Mouse (Mus musculus): Measurements from ENCODE around the gene Myoz1. TPM values are rescaled to one million over a fixed set of nuclear protein-coding genes. Genes with fewer than 3 reads are reported as not detected.

Myoz1 gene
- polyA plus RNA-seq, 1 experiment from 2014 or later = not detected

GRCm38 (mm10) chr14:20621903-20622302, 34.4 kb downstream of the Myoz1 start:
- H3K9me3 ChIP-seq (replicated peaks; ENCODE audit: control insufficient read depth, low read length) = no peaks in the 10 kb centered on the region
- H3K4me1 ChIP-seq (ENCODE audit: control insufficient read depth, insufficient read depth, low read length) = 0 out of 2 replicates have a peak, but pooled peaks cover 5% of the 10 kb centered on the region
- H3K27me3 ChIP-seq (replicated peaks; ENCODE audit: control insufficient read depth, insufficient read depth, low read length) = no peaks in the 10 kb centered on the region
- no peak overlapping the region for H3K9ac ChIP-seq (ENCODE audit: low read length)
- WGBS = 82% methylated on average over 2 of the region's 2 CpGs
- ATAC-seq (no peak), DNase-seq (ENCODE audit: low spot score) (peak; percentile 13)
- no peak overlapping the region for H3K4me3 ChIP-seq (ENCODE audit: low read depth, low read length)
- no peak overlapping the region for H3K27ac ChIP-seq (ENCODE audit: low read depth, low read length)
- no peaks in the 10 kb centered on the region for H3K36me3 ChIP-seq (ENCODE audit: control insufficient read depth, insufficient read depth, low read length)
- no peak overlapping the region for H3K4me2 ChIP-seq (ENCODE audit: low read length)

- ATAC-seq (no peak), DNase-seq (ENCODE audit: low spot score) (peak; percentile 76)
- no peak overlapping the region for H3K27ac ChIP-seq (ENCODE audit: low read depth, low read length)
Observed at GRCm38 (mm10) chr14:20619131-20619530, 37.2 kb downstream of the Myoz1 start.

GRCm38 (mm10) chr14:20618211-20618610, 38.1 kb downstream of the Myoz1 start:
- 83% methylated on average over 5 of the region's 5 CpGs for WGBS
- no peaks in the 10 kb centered on the region for H3K36me3 ChIP-seq (ENCODE audit: control insufficient read depth, insufficient read depth, low read length)
- H3K27me3 ChIP-seq (replicated peaks; ENCODE audit: control insufficient read depth, insufficient read depth, low read length) = no peaks in the 10 kb centered on the region
- ATAC-seq (no peak), DNase-seq (ENCODE audit: low spot score) (no peak)
- H3K9me3 ChIP-seq (replicated peaks; ENCODE audit: control insufficient read depth, low read length) = no peaks in the 10 kb centered on the region
- H3K4me2 ChIP-seq (ENCODE audit: low read length) = no peak overlapping the region
- H3K27ac ChIP-seq (ENCODE audit: low read depth, low read length) = no peak overlapping the region
- H3K4me3 ChIP-seq (ENCODE audit: low read depth, low read length) = no peak overlapping the region
- 0 out of 2 replicates have a peak, but pooled peaks cover 5% of the 10 kb centered on the region for H3K4me1 ChIP-seq (ENCODE audit: control insufficient read depth, insufficient read depth, low read length)
- no peak overlapping the region for H3K9ac ChIP-seq (ENCODE audit: low read length)

More at GRCm38 (mm10) chr14:20619131-20619530, 37.2 kb downstream of the Myoz1 start:
- no peak overlapping the region for H3K4me3 ChIP-seq (ENCODE audit: low read depth, low read length)
- no peaks in the 10 kb centered on the region for H3K27me3 ChIP-seq (replicated peaks; ENCODE audit: control insufficient read depth, insufficient read depth, low read length)
- H3K9ac ChIP-seq (ENCODE audit: low read length) = no peak overlapping the region
- no peak overlapping the region for H3K4me2 ChIP-seq (ENCODE audit: low read length)
- H3K4me1 ChIP-seq (ENCODE audit: control insufficient read depth, insufficient read depth, low read length) = 0 out of 2 replicates have a peak, but pooled peaks cover 5% of the 10 kb centered on the region
- no peaks in the 10 kb centered on the region for H3K36me3 ChIP-seq (ENCODE audit: control insufficient read depth, insufficient read depth, low read length)
- no peaks in the 10 kb centered on the region for H3K9me3 ChIP-seq (replicated peaks; ENCODE audit: control insufficient read depth, low read length)

- H3K4me1 ChIP-seq (ENCODE audit: control insufficient read depth, insufficient read depth, low read length) = 0 out of 2 replicates have a peak, but pooled peaks cover 5% of the 10 kb centered on the region
- DNase-seq (ENCODE audit: low spot score) (peak; percentile 48), ATAC-seq (no peak)
- no peaks in the 10 kb centered on the region for H3K36me3 ChIP-seq (ENCODE audit: control insufficient read depth, insufficient read depth, low read length)
- no peaks in the 10 kb centered on the region for H3K27me3 ChIP-seq (replicated peaks; ENCODE audit: control insufficient read depth, insufficient read depth, low read length)
- no peaks in the 10 kb centered on the region for H3K9me3 ChIP-seq (replicated peaks; ENCODE audit: control insufficient read depth, low read length)
- no peak overlapping the region for H3K27ac ChIP-seq (ENCODE audit: low read depth, low read length)
- H3K4me2 ChIP-seq (ENCODE audit: low read length) = no peak overlapping the region
- 28% methylated on average over 2 of the region's 2 CpGs for WGBS
- no peak overlapping the region for H3K4me3 ChIP-seq (ENCODE audit: low read depth, low read length)
- H3K9ac ChIP-seq (ENCODE audit: low read length) = no peak overlapping the region
Observed at GRCm38 (mm10) chr14:20616421-20616820, 39.9 kb downstream of the Myoz1 start.

- Histone ChIP-seq H3K27me3 (replicated peaks; ENCODE audit: control insufficient read depth, insufficient read depth, low read length) (no peaks in the 10 kb centered on the region), H3K9ac (ENCODE audit: low read length) (no peak overlapping the region), H3K4me2 (ENCODE audit: low read length) (no peak overlapping the region), H3K36me3 (ENCODE audit: control insufficient read depth, insufficient read depth, low read length) (no peaks in the 10 kb centered on the region), H3K27ac (ENCODE audit: low read depth, low read length) (no peak overlapping the region), H3K9me3 (replicated peaks; ENCODE audit: control insufficient read depth, low read length) (no peaks in the 10 kb centered on the region), H3K4me1 (ENCODE audit: control insufficient read depth, insufficient read depth, low read length) (0 out of 2 replicates have a peak, but pooled peaks cover 5% of the 10 kb centered on the region), H3K4me3 (ENCODE audit: low read depth, low read length) (no peak overlapping the region)
- DNase-seq (ENCODE audit: low spot score) = no peak
- no peak for ATAC-seq
- 99% methylated on average over 2 of the region's 2 CpGs for WGBS
Observed at GRCm38 (mm10) chr14:20615075-20615474, 41.3 kb downstream of the Myoz1 start.

GRCm38 (mm10) chr14:20612820-20613219, 43.5 kb downstream of the Myoz1 start:
- no peak for ATAC-seq
- H3K36me3 ChIP-seq (ENCODE audit: control insufficient read depth, insufficient read depth, low read length) = no peaks in the 10 kb centered on the region
- H3K4me2 ChIP-seq (ENCODE audit: low read length) = no peak overlapping the region
- no peaks in the 10 kb centered on the region for H3K27me3 ChIP-seq (replicated peaks; ENCODE audit: control insufficient read depth, insufficient read depth, low read length)
- H3K4me1 ChIP-seq (ENCODE audit: control insufficient read depth, insufficient read depth, low read length) = no peaks in the 10 kb centered on the region
- H3K27ac ChIP-seq (ENCODE audit: low read depth, low read length) = no peak overlapping the region
- no peak overlapping the region for H3K4me3 ChIP-seq (ENCODE audit: low read depth, low read length)
- WGBS = 93% methylated on average over 1 of the region's 1 CpGs
- H3K9ac ChIP-seq (ENCODE audit: low read length) = no peak overlapping the region
- DNase-seq (ENCODE audit: low spot score) = no peak
- no peaks in the 10 kb centered on the region for H3K9me3 ChIP-seq (replicated peaks; ENCODE audit: control insufficient read depth, low read length)

GRCm38 (mm10) chr14:20610146-20610545, 46.2 kb downstream of the Myoz1 start:
- WGBS = 92% methylated on average over 4 of the region's 4 CpGs

GRCm38 (mm10) chr14:20609519-20609918, 46.8 kb downstream of the Myoz1 start:
- 96% methylated on average over 3 of the region's 3 CpGs for WGBS

More at GRCm38 (mm10) chr14:20610146-20610545, 46.2 kb downstream of the Myoz1 start:
- no peak overlapping the region for H3K9ac ChIP-seq (ENCODE audit: low read length)
- H3K4me2 ChIP-seq (ENCODE audit: low read length) = no peak overlapping the region
- H3K4me3 ChIP-seq (ENCODE audit: low read depth, low read length) = no peak overlapping the region
- H3K27ac ChIP-seq (ENCODE audit: low read depth, low read length) = no peak overlapping the region
- H3K27me3 ChIP-seq (replicated peaks; ENCODE audit: control insufficient read depth, insufficient read depth, low read length) = no peaks in the 10 kb centered on the region
- DNase-seq (ENCODE audit: low spot score) (no peak), ATAC-seq (no peak)
- H3K36me3 ChIP-seq (ENCODE audit: control insufficient read depth, insufficient read depth, low read length) = peaks cover 11% of the 10 kb centered on the region
- no peaks in the 10 kb centered on the region for H3K9me3 ChIP-seq (replicated peaks; ENCODE audit: control insufficient read depth, low read length)
- no peaks in the 10 kb centered on the region for H3K4me1 ChIP-seq (ENCODE audit: control insufficient read depth, insufficient read depth, low read length)

GRCm38 (mm10) chr14:20607396-20608126, 48.8 kb downstream of the Myoz1 start:
- Histone ChIP-seq H3K9me3 (replicated peaks; ENCODE audit: control insufficient read depth, low read length) (no peaks in the 10 kb centered on the region), H3K4me3 (ENCODE audit: low read depth, low read length) (no peak overlapping the region), H3K4me1 (ENCODE audit: control insufficient read depth, insufficient read depth, low read length) (no peaks in the 10 kb centered on the region), H3K27me3 (replicated peaks; ENCODE audit: control insufficient read depth, insufficient read depth, low read length) (no peaks in the 10 kb centered on the region), H3K27ac (ENCODE audit: low read depth, low read length) (no peak overlapping the region), H3K4me2 (ENCODE audit: low read length) (no peak overlapping the region), H3K9ac (ENCODE audit: low read length) (no peak overlapping the region), H3K36me3 (ENCODE audit: control insufficient read depth, insufficient read depth, low read length) (peaks cover 11% of the 10 kb centered on the region)
- 89% methylated on average over 9 of the region's 9 CpGs for WGBS
- no peak for DNase-seq (ENCODE audit: low spot score)
- no peak for ATAC-seq

More at GRCm38 (mm10) chr14:20609519-20609918, 46.8 kb downstream of the Myoz1 start:
- Histone ChIP-seq H3K27ac (ENCODE audit: low read depth, low read length) (no peak overlapping the region), H3K4me3 (ENCODE audit: low read depth, low read length) (no peak overlapping the region), H3K9ac (ENCODE audit: low read length) (no peak overlapping the region), H3K9me3 (replicated peaks; ENCODE audit: control insufficient read depth, low read length) (no peaks in the 10 kb centered on the region), H3K27me3 (replicated peaks; ENCODE audit: control insufficient read depth, insufficient read depth, low read length) (no peaks in the 10 kb centered on the region), H3K36me3 (ENCODE audit: control insufficient read depth, insufficient read depth, low read length) (peaks cover 11% of the 10 kb centered on the region), H3K4me1 (ENCODE audit: control insufficient read depth, insufficient read depth, low read length) (no peaks in the 10 kb centered on the region), H3K4me2 (ENCODE audit: low read length) (no peak overlapping the region)
- ATAC-seq (no peak), DNase-seq (ENCODE audit: low spot score) (no peak)
